Mouse (Mus musculus) heart, embryonic 13.5 days (tissue): ENCODE results near the gene Btbd35f4. TPM values are rescaled to one million over a fixed set of nuclear protein-coding genes. Genes with fewer than 3 reads are reported as not detected.
"Not testable (repeated sequence)": the region's sequence is repeated elsewhere in the genome, so short reads cannot be mapped to it uniquely, and the experiment has no call there.

ENCODE experiments used
- ATAC-seq: fragments of 200-750 bp; cut with Nextera tagmentation; 2 replicates; pipeline ENCODE4 v1.8.0; 2017; ENCODE audit warnings: moderate TSS enrichment; ENCODE audit not compliant: insufficient number of reproducible peaks, low FRiP score, low TSS enrichment; ENCODE audit errors: extremely low read depth
- H3K27ac ChIP-seq: fragments of 300-500 bp; sonication (generic); replicated peaks from 2 replicates; pipeline ENCODE4 v1.5.1; 2015; ENCODE audit warnings: moderate library complexity, mild to moderate bottlenecking, inconsistent platforms
- H3K27me3 ChIP-seq: fragments of 300-500 bp; sonication (generic); replicated peaks from 2 replicates; pipeline ENCODE4 v1.6.1; 2015; ENCODE audit warnings: mild to moderate bottlenecking, inconsistent platforms
- H3K36me3 ChIP-seq: fragments of 300-500 bp; sonication (generic); 2 replicates; pipeline ENCODE4 v1.6.1; 2015; ENCODE audit warnings: mild to moderate bottlenecking, inconsistent platforms
- H3K4me1 ChIP-seq: fragments of 300-500 bp; sonication (generic); 2 replicates; pipeline ENCODE4 v1.6.1; 2015; ENCODE audit warnings: inconsistent platforms
- H3K4me2 ChIP-seq: fragments of 300-500 bp; sonication (generic); 2 replicates; pipeline ENCODE4 v1.6.1; 2015; ENCODE audit warnings: inconsistent platforms, mild to moderate bottlenecking, moderate library complexity
- H3K4me3 ChIP-seq: fragments of 300-500 bp; sonication (generic); 2 replicates; pipeline ENCODE4 v1.5.1; 2015; ENCODE audit warnings: moderate library complexity, mild to moderate bottlenecking, inconsistent platforms
- H3K9ac ChIP-seq: fragments of 300-500 bp; sonication (generic); 2 replicates; pipeline ENCODE4 v1.6.1; 2015; ENCODE audit warnings: inconsistent platforms, mild to moderate bottlenecking, moderate library complexity
- H3K9me3 ChIP-seq: fragments of 300-500 bp; sonication (generic); 2 replicates; pipeline ENCODE4 v1.6.1; 2016; ENCODE audit warnings: inconsistent platforms
- WGBS: fragments of 180-500 bp; shearing (Covaris S2); methylation state at CpG from one replicate; pipeline ENCODE4 v1.1.7; 2015; ENCODE audit warnings: mixed read lengths; 5-methylcytosine and 5-hydroxymethylcytosine counted together
- polyA plus RNA-seq: library from polyadenylated mRNA; unstranded; fragments of >200 nt; fragmentation: Nextera tagmentation; extraction: Ambion mirVana; gene quantifications from 2 replicates; pipeline ENCODE4 v1.2.1, GENCODE M21; 2015

Btbd35f4 gene
- not detected in 2 replicates for polyA plus RNA-seq

DNA sequence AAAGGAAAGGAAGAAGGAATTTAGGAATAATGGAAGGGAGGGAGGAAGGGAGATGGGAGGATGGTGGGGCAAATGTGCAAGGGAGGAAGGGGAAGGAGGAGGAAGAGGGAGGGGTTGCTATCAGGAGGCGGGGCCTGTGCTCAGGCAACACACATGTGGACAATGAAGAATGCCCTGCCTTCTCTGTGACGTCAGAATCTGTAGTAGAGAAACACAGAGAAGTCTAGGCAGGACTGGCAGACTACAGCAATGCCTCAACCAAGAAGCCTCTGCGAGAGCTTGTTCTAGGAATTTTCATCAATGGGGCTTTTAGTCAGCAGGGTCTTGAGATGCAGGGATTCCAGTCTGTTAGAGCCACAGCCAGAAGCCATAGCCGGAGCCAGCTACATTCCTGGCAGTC lies at the start of gene Btbd35f4:
Btbd35f4 (plus strand) TSS at position 301 of the 400 bp plus-strand sequence.
- H3K9ac ChIP-seq, H3K4me1 ChIP-seq, H3K27me3 ChIP-seq, ATAC-seq, H3K4me3 ChIP-seq, H3K36me3 ChIP-seq, H3K27ac ChIP-seq, H3K9me3 ChIP-seq, H3K4me2 ChIP-seq: not testable (repeated sequence)
- no CpG with 5 or more reads among the region's 4 CpGs for WGBS

DNA sequence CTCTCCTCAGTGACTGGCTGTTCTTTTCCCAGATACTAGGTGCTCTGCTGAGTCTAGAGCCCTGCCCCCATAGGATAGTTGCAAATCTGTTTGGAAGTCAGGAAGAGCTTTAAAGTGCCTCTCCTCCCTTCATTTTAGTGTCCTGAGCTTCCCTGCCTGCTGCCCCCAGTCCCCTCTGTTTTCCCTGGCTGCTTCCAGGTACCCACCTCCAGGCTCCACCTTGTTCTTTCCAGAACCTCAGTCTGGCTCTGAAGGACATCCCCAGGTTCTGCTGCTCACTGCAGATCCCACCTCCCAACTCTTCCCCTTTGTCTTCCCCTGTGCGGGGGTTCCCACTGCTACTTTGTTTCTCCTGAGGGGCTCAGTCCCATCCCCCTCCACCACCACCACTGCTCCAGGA lies 39.7 kb downstream of the Btbd35f4 start:
- H3K27me3 ChIP-seq: not testable (repeated sequence)
- WGBS: no CpG with 5 or more reads among the region's 1 CpGs

More for the DNA sequence above, 39.7 kb downstream of the Btbd35f4 start:
- not testable (repeated sequence) for ATAC-seq, H3K9ac ChIP-seq, H3K9me3 ChIP-seq, H3K4me3 ChIP-seq, H3K27ac ChIP-seq, H3K4me1 ChIP-seq, H3K36me3 ChIP-seq, H3K4me2 ChIP-seq

Other genes with a start within 250 kb of the Btbd35f4 start
- not detected in 2 replicates for gene Btbd35f27, start 151.6 kb downstream of the Btbd35f4 start, polyA plus RNA-seq